Mouse (Mus musculus) olfactory bulb, adult 2 months (tissue): ENCODE measurements around the gene Adora3.

Experiments used
- CTCF ChIP-seq: fragments of 200-500 bp; IDR thresholded peaks from 2 replicates; pipeline ENCODE4 v1.5.1; 2012; ENCODE audit warnings: low read depth, mild to moderate bottlenecking, low read length, moderate library complexity; ENCODE audit not compliant: insufficient read depth
- POLR2A ChIP-seq: fragments of 200-500 bp; IDR thresholded peaks from 2 replicates; pipeline ENCODE4 v1.6.1; 2012; ENCODE audit warnings: mild to moderate bottlenecking, low read depth, low read length, moderate library complexity; ENCODE audit not compliant: insufficient read depth

GRCm38 (mm10) chr3:105912097-105912880 is 41.6 kb downstream of the Adora3 start:
- TF ChIP-seq CTCF (no peak), POLR2A (no peak)
